Mouse (Mus musculus): ENCODE measurements around the gene Ints6. TPM values are rescaled to one million over a fixed set of nuclear protein-coding genes. Genes with fewer than 3 reads are reported as not detected.

Ints6 gene
- 46.1 TPM for polyA plus RNA-seq (2017; shearing (Covaris generic))

GRCm38 (mm10) chr14:62761036-62761881 is at the start of gene Ints6:
Ints6 (minus strand) TSS chr14:62761169.

GRCm38 (mm10) chr14:62663367-62663766 is 97.6 kb downstream of the Ints6 start, which contains the start of gene Serpine3:
Serpine3 (plus strand) TSS chr14:62663667.

Other genes with a start within 250 kb of the Ints6 start
- gene Fam124a, start 205.4 kb downstream of the Ints6 start, polyA plus RNA-seq (2017; shearing (Covaris generic)) = not detected
- not detected for gene Gm4131, start 194.2 kb downstream of the Ints6 start, polyA plus RNA-seq (2017; shearing (Covaris generic))
- gene Serpine3, start 97.5 kb downstream of the Ints6 start, polyA plus RNA-seq (2017; shearing (Covaris generic)) = not detected
- 6.9 TPM for gene Wdfy2, start 76.5 kb upstream of the Ints6 start, polyA plus RNA-seq (2017; shearing (Covaris generic))
- not detected for gene Defb48, start 223.3 kb upstream of the Ints6 start, polyA plus RNA-seq (2017; shearing (Covaris generic))
- not detected for gene Defb47, start 236.9 kb upstream of the Ints6 start, polyA plus RNA-seq (2017; shearing (Covaris generic))

All from CD4-positive, CD25-positive, alpha-beta regulatory T cell, adult 9 weeks (primary cell).